Mouse (Mus musculus) heart, postnatal 0 days (tissue): ENCODE data around the gene Ppp1r9a.

ENCODE experiments used
- CTCF ChIP-seq: IDR thresholded peaks from 2 replicates; pipeline ENCODE4 v1.5.1; 2016; ENCODE audit warnings: antibody characterized with exemption, control low read depth, low read depth
- EP300 ChIP-seq: IDR thresholded peaks from 2 replicates; pipeline ENCODE4 v1.6.1; 2016; ENCODE audit warnings: antibody characterized with exemption, low read depth

GRCm38 (mm10) chr6:5149941-5150340 is 247.2 kb downstream of the Ppp1r9a start:
- no peak for TF ChIP-seq CTCF
- TF ChIP-seq EP300: no peak
